20 mouse cellular contexts compared by ENCODE assay signal in genomic region chr5:89106217-89106616, GRCm38 (mm10).
DNase-seq lines count a peak whose midpoint lies in the region; ATAC-seq and TF ChIP-seq lines count a peak whose summit lies in the region.
"Had no signal": no experiment of that assay in that cellular context is flagged by ENCODE, and none has a peak within 500 bp of the region (broad histone marks: within the 10 kb centered on the region; RNA-seq: fewer than 3 reads in every experiment).

No protein-coding gene starts in this region.

- H3K9ac ChIP-seq in heart, adult 2 months (ENCODE audit: low read depth, low read length): no peak overlapping the region
- H3K9ac ChIP-seq in midbrain, embryonic 11.5 days (ENCODE audit: low read length): no peak overlapping the region
- no peak overlapping the region for H3K9ac ChIP-seq in midbrain, embryonic 16.5 days (ENCODE audit: low read depth, low read length)
- no peak overlapping the region for H3K9ac ChIP-seq in embryonic facial prominence, embryonic 14.5 days (ENCODE audit: low read depth, low read length)
- H3K9ac ChIP-seq in liver, postnatal 0 days (replicated peaks): no peak overlapping the region
- H3K9ac ChIP-seq: forebrain, postnatal 0 days; hindbrain, embryonic 15.5 days; intestine, embryonic 15.5 days; liver, embryonic 13.5 days; lung, embryonic 14.5 days; neural tube, embryonic 15.5 days had no signal

- TF ChIP-seq CTCF in heart, adult 2 months (IDR thresholded peaks at IDR 0.05): no peak
- no peak for TF ChIP-seq CTCF in liver, postnatal 0 days (IDR thresholded peaks at IDR 0.05; ENCODE audit: low read depth)

- H3K4me3 ChIP-seq in heart, adult 2 months: no peak overlapping the region
- H3K4me3 ChIP-seq in midbrain, embryonic 11.5 days (ENCODE audit: low read depth, low read length): no peak overlapping the region
- no peak overlapping the region for H3K4me3 ChIP-seq in midbrain, embryonic 16.5 days (ENCODE audit: low read depth, low read length)
- no peak overlapping the region for H3K4me3 ChIP-seq in embryonic facial prominence, embryonic 14.5 days (ENCODE audit: low read depth, low read length)
- H3K4me3 ChIP-seq in liver, postnatal 0 days (ENCODE audit: low read depth, low read length): no peak overlapping the region
- H3K4me3 ChIP-seq: forebrain, embryonic 10.5 days; hindbrain, embryonic 15.5 days; intestine, embryonic 15.5 days; liver, embryonic 13.5 days; neural tube, embryonic 15.5 days had no signal

- H3K36me3 ChIP-seq in heart, adult 2 months (ENCODE audit: control insufficient read depth, insufficient read depth, low read length): no peaks in the 10 kb centered on the region
- no peaks in the 10 kb centered on the region for H3K36me3 ChIP-seq in midbrain, embryonic 11.5 days (ENCODE audit: control insufficient read depth, insufficient read depth, low read length)
- no peaks in the 10 kb centered on the region for H3K36me3 ChIP-seq in midbrain, embryonic 16.5 days (ENCODE audit: control insufficient read depth, insufficient read depth, low read length)
- no peaks in the 10 kb centered on the region for H3K36me3 ChIP-seq in embryonic facial prominence, embryonic 14.5 days (ENCODE audit: control insufficient read depth, insufficient read depth, low read length)
- no peaks in the 10 kb centered on the region for H3K36me3 ChIP-seq in liver, postnatal 0 days (replicated peaks; ENCODE audit: insufficient read depth, low read length)
- H3K36me3 ChIP-seq: forebrain, embryonic 10.5 days; hindbrain, embryonic 15.5 days; intestine, embryonic 15.5 days; liver, embryonic 13.5 days; neural tube, embryonic 15.5 days had no signal

- intact Hi-C loops in heart, adult 2 months (cut with DNase I): no loop called here

- H3K27me3 ChIP-seq in heart, adult 2 months (ENCODE audit: control insufficient read depth, insufficient read depth, low read length): no peaks in the 10 kb centered on the region
- H3K27me3 ChIP-seq in midbrain, embryonic 11.5 days (ENCODE audit: control insufficient read depth, insufficient read depth, low read length): no peaks in the 10 kb centered on the region
- no peaks in the 10 kb centered on the region for H3K27me3 ChIP-seq in midbrain, embryonic 16.5 days (ENCODE audit: control insufficient read depth, insufficient read depth, low read depth, low read length)
- H3K27me3 ChIP-seq in embryonic facial prominence, embryonic 14.5 days (replicated peaks; ENCODE audit: control insufficient read depth, insufficient read depth, low read length): no peaks in the 10 kb centered on the region
- H3K27me3 ChIP-seq in liver, postnatal 0 days (ENCODE audit: insufficient read depth, low read length): no peaks in the 10 kb centered on the region
- H3K27me3 ChIP-seq: hindbrain, embryonic 15.5 days; intestine, embryonic 15.5 days; liver, embryonic 13.5 days; neural tube, embryonic 15.5 days had no signal

- H3K27ac ChIP-seq in heart, adult 2 months: no peak overlapping the region
- no peak overlapping the region for H3K27ac ChIP-seq in midbrain, embryonic 11.5 days (ENCODE audit: low read depth, low read length)
- H3K27ac ChIP-seq in midbrain, embryonic 16.5 days (ENCODE audit: low read length): no peak overlapping the region
- no peak overlapping the region for H3K27ac ChIP-seq in embryonic facial prominence, embryonic 14.5 days (replicated peaks; ENCODE audit: low read depth, low read length)
- no peak overlapping the region for H3K27ac ChIP-seq in liver, postnatal 0 days (ENCODE audit: low read depth)
- H3K27ac ChIP-seq: forebrain, embryonic 10.5 days; hindbrain, embryonic 15.5 days; intestine, embryonic 15.5 days; liver, embryonic 13.5 days; neural tube, embryonic 15.5 days had no signal

- no peak for TF ChIP-seq EP300 in heart, adult 2 months (IDR thresholded peaks at IDR 0.05; ENCODE audit: insufficient read depth, low read depth, low read length)
- no peak for TF ChIP-seq EP300 in liver, postnatal 0 days (IDR thresholded peaks at IDR 0.05; ENCODE audit: low read depth)

- DNase-seq in heart, adult 11 months: peak; percentile 56
- no peak for DNase-seq in heart, adult 2 months
- DNase-seq in midbrain, embryonic 11.5 days (ENCODE audit: low spot score, missing footprints): peak; percentile 33
- DNase-seq in embryonic facial prominence, embryonic 14.5 days (ENCODE audit: low spot score): no peak
- no peak for DNase-seq in ovary, postnatal 14 days (ENCODE audit: low spot score)
- DNase-seq in liver, postnatal 0 days: no peak
- DNase-seq: cerebellum, adult 11 months; cerebellum, adult 9-11 months; forebrain, postnatal 0 days; liver, embryonic 13.5 days; lung, embryonic 14.5 days; lung, postnatal 4 days; thymus, adult 18-20 months; thymus, postnatal 4 days had no signal

- no peak for TF ChIP-seq POLR2A in heart, adult 2 months (IDR thresholded peaks at IDR 0.05; ENCODE audit: insufficient read depth, low read depth, low read length)

- no peak for ATAC-seq in midbrain, embryonic 11.5 days (ENCODE audit: low FRiP score)
- ATAC-seq in midbrain, embryonic 16.5 days: no peak
- peak; percentile 53; the same call in 1 of the 2 replicates for ATAC-seq in embryonic facial prominence, embryonic 14.5 days (ENCODE audit: low read depth)
- ATAC-seq in liver, postnatal 0 days: no peak
- ATAC-seq: forebrain, postnatal 0 days; intestine, embryonic 15.5 days had no signal

- no peaks in the 10 kb centered on the region; the same call in 1 of the 2 replicates for H3K4me1 ChIP-seq in heart, adult 2 months (ENCODE audit: control insufficient read depth, insufficient read depth, low read length)
- no peaks in the 10 kb centered on the region for H3K4me1 ChIP-seq in midbrain, embryonic 11.5 days (ENCODE audit: control insufficient read depth, insufficient read depth, low read length)
- no peaks in the 10 kb centered on the region for H3K4me1 ChIP-seq in midbrain, embryonic 16.5 days (ENCODE audit: control insufficient read depth, insufficient read depth, low read length)
- no peaks in the 10 kb centered on the region; the same call in 1 of the 2 replicates for H3K4me1 ChIP-seq in embryonic facial prominence, embryonic 14.5 days (ENCODE audit: control insufficient read depth, insufficient read depth, low read length)
- no peaks in the 10 kb centered on the region for H3K4me1 ChIP-seq in liver, postnatal 0 days (ENCODE audit: insufficient read depth)
- H3K4me1 ChIP-seq: hindbrain, embryonic 15.5 days; intestine, embryonic 15.5 days; liver, embryonic 13.5 days; neural tube, embryonic 15.5 days had no signal

- H3K4me2 ChIP-seq in midbrain, embryonic 11.5 days: no peak overlapping the region
- H3K4me2 ChIP-seq in midbrain, embryonic 16.5 days (ENCODE audit: low read length): no peak overlapping the region
- H3K4me2 ChIP-seq in embryonic facial prominence, embryonic 14.5 days (ENCODE audit: low read depth, low read length): no peak overlapping the region
- no peak overlapping the region for H3K4me2 ChIP-seq in liver, postnatal 0 days (ENCODE audit: low read depth, low read length)
- H3K4me2 ChIP-seq: heart, embryonic 11.5 days; hindbrain, embryonic 15.5 days; intestine, embryonic 15.5 days; liver, embryonic 13.5 days; lung, embryonic 14.5 days; neural tube, embryonic 15.5 days had no signal

- no peaks in the 10 kb centered on the region for H3K9me3 ChIP-seq in midbrain, embryonic 11.5 days (ENCODE audit: control insufficient read depth, low read length)
- no peaks in the 10 kb centered on the region for H3K9me3 ChIP-seq in midbrain, embryonic 16.5 days (replicated peaks; ENCODE audit: control insufficient read depth, low read length, poor library complexity, severe bottlenecking)
- H3K9me3 ChIP-seq in embryonic facial prominence, embryonic 14.5 days (ENCODE audit: control insufficient read depth, low read length): no peaks in the 10 kb centered on the region
- no peaks in the 10 kb centered on the region for H3K9me3 ChIP-seq in liver, postnatal 0 days (ENCODE audit: low read length)
- H3K9me3 ChIP-seq: forebrain, embryonic 10.5 days; hindbrain, embryonic 15.5 days; intestine, embryonic 15.5 days; liver, embryonic 13.5 days; neural tube, embryonic 15.5 days had no signal

- no peaks in the 10 kb centered on the region for H3K79me2 ChIP-seq in heart, adult 2 months (replicated peaks; ENCODE audit: control insufficient read depth, insufficient read depth, low read length)

Comparison
In these comparisons a context has a peak if more than half of its experiments do, and no peak if none do; other contexts are left out.
1. DNase-seq: peak in heart, adult 11 months (single experiment) and midbrain, embryonic 11.5 days (single experiment); none in heart, adult 2 months (0 of 2), embryonic facial prominence, embryonic 14.5 days (single experiment), ovary, postnatal 14 days (single experiment) and liver, postnatal 0 days (single experiment).